Mouse (Mus musculus) forebrain, embryonic 16.5 days (tissue): ENCODE data around the gene Shc4. TPM values are rescaled to one million over a fixed set of nuclear protein-coding genes. Genes with fewer than 3 reads are reported as not detected.

ENCODE experiments used
- ATAC-seq: fragments of 200-750 bp; cut with Nextera tagmentation; 2 replicates; pipeline ENCODE4 v1.8.0; 2017; ENCODE audit warnings: mild to moderate bottlenecking, moderate library complexity
- H3K27ac ChIP-seq: fragments of 300-500 bp; sonication (generic); 2 replicates; pipeline ENCODE4 v1.5.1; 2014; ENCODE audit warnings: low read length, control low read depth
- H3K27me3 ChIP-seq: fragments of 300-500 bp; sonication (generic); replicated peaks from 2 replicates; pipeline ENCODE4 v1.6.1; 2014; ENCODE audit warnings: low read length; ENCODE audit not compliant: control insufficient read depth, insufficient read depth
- H3K36me3 ChIP-seq: fragments of 300-500 bp; sonication (generic); 2 replicates; pipeline ENCODE4 v1.6.1; 2014; ENCODE audit not compliant: control insufficient read depth, insufficient read depth
- H3K4me1 ChIP-seq: fragments of 300-500 bp; sonication (generic); replicated peaks from 2 replicates; pipeline ENCODE4 v1.6.1; 2014; ENCODE audit warnings: low read length; ENCODE audit not compliant: control insufficient read depth, insufficient read depth
- H3K4me2 ChIP-seq: fragments of 300-500 bp; sonication (generic); 2 replicates; pipeline ENCODE4 v1.6.1; 2014; ENCODE audit warnings: mild to moderate bottlenecking, low read length, control low read depth
- H3K4me3 ChIP-seq: fragments of 300-500 bp; sonication (generic); replicated peaks from 2 replicates; pipeline ENCODE4 v1.5.1; 2014; ENCODE audit warnings: mild to moderate bottlenecking, low read length, control low read depth
- H3K9ac ChIP-seq: fragments of 300-500 bp; sonication (generic); replicated peaks from 2 replicates; pipeline ENCODE4 v1.6.1; 2014; ENCODE audit warnings: low read depth, low read length, control low read depth
- H3K9me3 ChIP-seq: fragments of 300-500 bp; sonication (generic); 2 replicates; pipeline ENCODE4 v1.6.1; 2016; ENCODE audit warnings: low read length; ENCODE audit not compliant: control insufficient read depth
- whole genome bisulfite sequencing: fragments of 180-500 bp; shearing (Covaris S2); extraction: QIAGEN DNeasy Blood & Tissue Kit; methylation state at CpG from one replicate; pipeline ENCODE4 v1.1.7; 2014; 5-methylcytosine and 5-hydroxymethylcytosine counted together
- polyA plus RNA-seq: library from polyadenylated mRNA; unstranded; fragments of >200 nt; fragmentation: Nextera tagmentation; extraction: Ambion mirVana; gene quantifications from 2 replicates; pipeline ENCODE4 v1.2.1, GENCODE M21; 2015

Shc4 gene
- polyA plus RNA-seq, 1 experiment from 2014 or later, result 2.0 TPM

- Histone ChIP-seq H3K9ac (no peak overlapping the region), H3K27me3 (no peaks in the 10 kb centered on the region), H3K27ac (no peak overlapping the region), H3K4me3 (no peak overlapping the region), H3K36me3 (no peaks in the 10 kb centered on the region), H3K4me1 (peaks cover 17% of the 10 kb centered on the region), H3K9me3 (no peaks in the 10 kb centered on the region), H3K4me2 (no peak overlapping the region)
- ATAC-seq, result no peak
- 90% methylated on average over 6 of the region's 6 CpGs for WGBS
Measured at GRCm38 (mm10) chr2:125628487-125628886, 95.5 kb downstream of the Shc4 start.

- 89% methylated on average over 4 of the region's 4 CpGs for WGBS
- no peak overlapping the region for H3K4me2 ChIP-seq
- ATAC-seq, result no peak
Measured at GRCm38 (mm10) chr2:125626536-125626935, 97.4 kb downstream of the Shc4 start.

GRCm38 (mm10) chr2:125624837-125625351 is 99.1 kb downstream of the Shc4 start, which contains the start of gene Cep152:
Gene Cep152 (minus strand): TSS chr2:125625113.
- no peaks in the 10 kb centered on the region for H3K27me3 ChIP-seq

More at GRCm38 (mm10) chr2:125626536-125626935, 97.4 kb downstream of the Shc4 start:
- Histone ChIP-seq H3K36me3 (no peaks in the 10 kb centered on the region), H3K4me3 (no peak overlapping the region), H3K9ac (no peak overlapping the region), H3K4me1 (peaks cover 17% of the 10 kb centered on the region), H3K27me3 (no peaks in the 10 kb centered on the region), H3K27ac (no peak overlapping the region), H3K9me3 (no peaks in the 10 kb centered on the region)

GRCm38 (mm10) chr2:125624127-125624685 is 99.7 kb downstream of the Shc4 start:
- ATAC-seq, result no peak
- Histone ChIP-seq H3K9me3 (no peaks in the 10 kb centered on the region), H3K4me1 (peaks cover 17% of the 10 kb centered on the region), H3K4me2 (peak overlapping the region; percentile 63), H3K27me3 (no peaks in the 10 kb centered on the region), H3K36me3 (no peaks in the 10 kb centered on the region; the same call in 1 of the 2 replicates), H3K9ac (peak overlapping the region; percentile 74), H3K27ac (no peak overlapping the region), H3K4me3 (peak overlapping the region; percentile 81)
- 9% methylated on average over 9 of the region's 9 CpGs for WGBS

More at GRCm38 (mm10) chr2:125624837-125625351, 99.1 kb downstream of the Shc4 start, which contains the start of gene Cep152:
- Histone ChIP-seq H3K9ac (peak within 1 kb of the TSS; percentile 74), H3K9me3 (no peaks in the 10 kb centered on the region), H3K27ac (no peak within 1 kb of the TSS), H3K4me2 (peak within 1 kb of the TSS; percentile 72), H3K4me1 (peaks cover 17% of the 10 kb centered on the region), H3K36me3 (no peaks in the 10 kb centered on the region), H3K4me3 (peak within 1 kb of the TSS; percentile 81)
- ATAC-seq, result peak; percentile 100
- 0% methylated on average over 45 of the region's 50 CpGs for WGBS

GRCm38 (mm10) chr2:125623211-125623610 is 100.7 kb downstream of the Shc4 start:
- no peaks in the 10 kb centered on the region for H3K9me3 ChIP-seq
- H3K9ac ChIP-seq, result no peak overlapping the region
- H3K4me1 ChIP-seq, result peaks cover 17% of the 10 kb centered on the region
- no peak overlapping the region for H3K4me2 ChIP-seq
- ATAC-seq, result no peak
- WGBS, result 91% methylated on average over 15 of the region's 15 CpGs
- no peaks in the 10 kb centered on the region; the same call in 1 of the 2 replicates for H3K36me3 ChIP-seq
- no peaks in the 10 kb centered on the region for H3K27me3 ChIP-seq
- no peak overlapping the region for H3K4me3 ChIP-seq
- H3K27ac ChIP-seq, result no peak overlapping the region

- no peak for ATAC-seq
- no peak overlapping the region for H3K4me3 ChIP-seq
- H3K27ac ChIP-seq, result no peak overlapping the region
- peaks cover 12% of the 10 kb centered on the region for H3K4me1 ChIP-seq
- no peaks in the 10 kb centered on the region for H3K9me3 ChIP-seq
- 21% methylated on average over 25 of the region's 25 CpGs for WGBS
- H3K9ac ChIP-seq, result no peak overlapping the region
- no peak overlapping the region for H3K4me2 ChIP-seq
- H3K27me3 ChIP-seq, result no peaks in the 10 kb centered on the region
- peaks cover 2% of the 10 kb centered on the region for H3K36me3 ChIP-seq
Measured at GRCm38 (mm10) chr2:125620213-125620907, 103.6 kb downstream of the Shc4 start.

- no peaks in the 10 kb centered on the region for H3K4me1 ChIP-seq
- no peak overlapping the region for H3K4me2 ChIP-seq
- 84% methylated on average over 8 of the region's 8 CpGs for WGBS
- no peaks in the 10 kb centered on the region for H3K27me3 ChIP-seq
- H3K9me3 ChIP-seq, result no peaks in the 10 kb centered on the region
- no peak overlapping the region for H3K4me3 ChIP-seq
- H3K36me3 ChIP-seq, result peaks cover 4% of the 10 kb centered on the region
- no peak overlapping the region for H3K9ac ChIP-seq
- no peak overlapping the region for H3K27ac ChIP-seq
- no peak for ATAC-seq
Measured at GRCm38 (mm10) chr2:125615858-125616424, 108.0 kb downstream of the Shc4 start.

- Histone ChIP-seq H3K4me2 (no peak overlapping the region), H3K4me1 (no peaks in the 10 kb centered on the region), H3K4me3 (no peak overlapping the region), H3K27me3 (no peaks in the 10 kb centered on the region), H3K36me3 (peaks cover 4% of the 10 kb centered on the region), H3K9me3 (no peaks in the 10 kb centered on the region), H3K9ac (no peak overlapping the region), H3K27ac (no peak overlapping the region)
- ATAC-seq, result no peak
- WGBS, result 97% methylated on average over 7 of the region's 7 CpGs
Measured at GRCm38 (mm10) chr2:125615440-125615839, 108.5 kb downstream of the Shc4 start.

GRCm38 (mm10) chr2:125606220-125606845 is 117.6 kb downstream of the Shc4 start:
- H3K9ac ChIP-seq, result no peak overlapping the region
- no peak overlapping the region for H3K27ac ChIP-seq
- 67% methylated on average over 17 of the region's 17 CpGs for WGBS
- H3K4me1 ChIP-seq, result no peaks in the 10 kb centered on the region
- H3K36me3 ChIP-seq, result no peaks in the 10 kb centered on the region; the same call in 1 of the 2 replicates
- ATAC-seq, result no peak
- no peak overlapping the region for H3K4me2 ChIP-seq
- no peaks in the 10 kb centered on the region for H3K27me3 ChIP-seq
- H3K9me3 ChIP-seq, result no peaks in the 10 kb centered on the region
- H3K4me3 ChIP-seq, result no peak overlapping the region
